Mouse (Mus musculus) midbrain, embryonic 11.5 days (tissue): ENCODE measurements at regions not wholly inside any gene's neighbourhood (a gene's known extent, or its start where the extent isn't known, plus 50 kb on each side); places are given as distances from the start of the nearest gene placed in this dataset.

Source experiments
- ATAC-seq: fragments of 200-750 bp; cut with Nextera tagmentation; 2 replicates; pipeline ENCODE4 v1.8.0; 2017; ENCODE audit warnings: moderate TSS enrichment, moderate library complexity; ENCODE audit not compliant: low FRiP score
- DNase-seq: peaks from one replicate; pipeline ENCODE4 v3.0.0; 2015; ENCODE audit warnings: low spot score; ENCODE audit errors: missing footprints
- H3K27ac ChIP-seq: fragments of 300-500 bp; sonication (generic); 2 replicates; pipeline ENCODE4 v1.5.1; 2014; ENCODE audit warnings: low read depth, low read length
- H3K27me3 ChIP-seq: fragments of 300-500 bp; sonication (generic); 2 replicates; pipeline ENCODE4 v1.6.1; 2014; ENCODE audit warnings: mild to moderate bottlenecking, low read length, moderate library complexity, mixed read lengths; ENCODE audit not compliant: control insufficient read depth, insufficient read depth
- H3K36me3 ChIP-seq: fragments of 300-500 bp; sonication (generic); 2 replicates; pipeline ENCODE4 v1.6.1; 2014; ENCODE audit warnings: mild to moderate bottlenecking, low read length, moderate library complexity, mixed read lengths; ENCODE audit not compliant: control insufficient read depth, insufficient read depth
- H3K4me1 ChIP-seq: fragments of 300-500 bp; sonication (generic); 2 replicates; pipeline ENCODE4 v1.6.1; 2014; ENCODE audit warnings: low read length; ENCODE audit not compliant: control insufficient read depth, insufficient read depth
- H3K4me2 ChIP-seq: fragments of 300-500 bp; sonication (generic); 2 replicates; pipeline ENCODE4 v1.6.1; 2014; ENCODE audit warnings: mild to moderate bottlenecking, moderate library complexity
- H3K4me3 ChIP-seq: fragments of 300-500 bp; sonication (generic); 2 replicates; pipeline ENCODE4 v1.5.1; 2014; ENCODE audit warnings: low read depth, low read length
- H3K9ac ChIP-seq: fragments of 300-500 bp; sonication (generic); 2 replicates; pipeline ENCODE4 v1.6.1; 2014; ENCODE audit warnings: low read length
- H3K9me3 ChIP-seq: fragments of 300-500 bp; sonication (generic); 2 replicates; pipeline ENCODE4 v1.6.1; 2016; ENCODE audit warnings: low read length; ENCODE audit not compliant: control insufficient read depth
- WGBS: fragments of 180-500 bp; shearing (Covaris S2); extraction: QIAGEN DNeasy Blood & Tissue Kit; methylation state at CpG from one replicate; pipeline ENCODE4 v1.1.7; 2014; 5-methylcytosine and 5-hydroxymethylcytosine counted together

DNA sequence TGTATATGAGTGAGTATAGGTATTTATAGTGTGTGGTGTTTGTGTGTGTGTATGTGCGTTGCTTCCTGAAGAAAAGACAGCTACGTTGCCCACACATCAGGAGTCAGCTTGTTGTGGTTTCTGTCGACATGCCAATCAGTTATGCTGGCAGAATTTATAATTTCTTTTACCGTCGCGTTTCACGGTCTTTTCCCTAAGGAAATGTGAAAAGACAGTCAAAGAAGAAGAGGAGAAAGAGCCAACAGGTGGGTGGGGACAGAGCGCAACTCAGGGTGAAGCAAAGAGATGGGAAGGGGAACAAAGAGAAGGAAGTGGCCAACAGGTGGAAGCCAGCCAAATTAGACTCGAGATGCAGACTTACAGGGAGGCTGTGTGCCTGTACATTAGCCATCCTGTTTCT is 204.2 kb downstream of the Rpap3 start:
- no peaks in the 10 kb centered on the region for H3K27me3 ChIP-seq

DNA sequence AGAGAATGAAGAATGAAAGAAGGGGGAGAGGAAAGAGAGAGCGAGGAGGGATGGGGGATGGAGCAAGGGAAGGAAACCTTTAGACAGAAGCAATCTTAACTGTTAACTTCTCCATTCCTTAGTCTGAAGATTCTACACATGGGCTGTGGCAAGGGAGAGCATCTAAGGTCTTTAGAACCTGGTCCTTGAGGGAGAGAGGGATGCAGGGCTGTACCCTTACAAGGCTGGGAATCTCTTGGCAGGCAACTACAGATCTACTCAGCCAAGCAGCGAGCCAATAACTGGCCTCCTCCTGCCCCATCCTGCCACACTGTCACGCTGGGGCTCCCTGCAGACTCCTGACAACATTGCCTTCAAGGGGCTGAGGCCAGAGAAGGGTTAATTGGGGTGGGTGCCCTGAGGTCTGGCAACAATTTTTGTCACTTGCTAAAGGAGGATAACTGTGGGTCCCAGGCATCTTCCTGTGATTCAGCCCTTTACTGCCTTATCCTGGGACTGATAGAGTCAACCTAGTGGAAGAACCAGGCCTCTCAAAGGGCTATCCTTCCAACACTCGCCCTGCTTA is 205.7 kb downstream of the Rpap3 start:
- Histone ChIP-seq H3K27ac (no peak overlapping the region), H3K4me2 (no peak overlapping the region)
- no peak for ATAC-seq

More for the DNA sequence above, 204.2 kb downstream of the Rpap3 start:
- no peak overlapping the region for H3K4me3 ChIP-seq
- no peak overlapping the region for H3K27ac ChIP-seq
- no peaks in the 10 kb centered on the region for H3K4me1 ChIP-seq
- H3K4me2 ChIP-seq = no peak overlapping the region
- H3K36me3 ChIP-seq = no peaks in the 10 kb centered on the region
- no peaks in the 10 kb centered on the region for H3K9me3 ChIP-seq
- 89% methylated on average over 9 of the region's 9 CpGs for WGBS
- DNase-seq (no peak), ATAC-seq (no peak)
- no peak overlapping the region for H3K9ac ChIP-seq

DNA sequence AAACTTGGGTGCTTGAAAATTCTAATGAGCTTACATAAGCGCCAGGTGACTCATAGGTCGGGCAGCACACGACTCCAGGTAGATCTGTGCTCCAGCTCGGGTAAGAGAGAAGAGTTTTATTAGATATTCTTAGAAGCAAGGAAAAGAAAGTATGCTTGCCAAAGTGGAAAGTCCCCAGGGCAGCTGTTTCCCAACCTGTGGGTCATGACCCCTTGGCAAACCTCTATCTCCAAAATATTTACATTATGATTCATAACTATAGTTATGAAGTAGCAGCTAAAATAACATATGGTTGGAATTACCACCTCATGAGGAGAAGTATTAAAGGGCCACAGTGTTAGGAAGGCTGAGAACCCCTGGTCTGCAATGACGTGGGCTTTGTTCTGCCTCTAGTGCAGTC is 206.4 kb downstream of the Rpap3 start:
- Histone ChIP-seq H3K9me3 (no peaks in the 10 kb centered on the region), H3K4me3 (no peak overlapping the region), H3K27ac (no peak overlapping the region), H3K4me1 (no peaks in the 10 kb centered on the region), H3K36me3 (no peaks in the 10 kb centered on the region), H3K27me3 (no peaks in the 10 kb centered on the region), H3K9ac (no peak overlapping the region), H3K4me2 (no peak overlapping the region)
- DNase-seq (no peak), ATAC-seq (no peak)
- WGBS = 85% methylated on average over 5 of the region's 5 CpGs

More for the DNA sequence above, 205.7 kb downstream of the Rpap3 start:
- Histone ChIP-seq H3K4me3 (no peak overlapping the region), H3K9me3 (no peaks in the 10 kb centered on the region), H3K36me3 (no peaks in the 10 kb centered on the region), H3K27me3 (no peaks in the 10 kb centered on the region), H3K4me1 (no peaks in the 10 kb centered on the region), H3K9ac (no peak overlapping the region)
- DNase-seq = no peak
- 71% methylated on average over 4 of the region's 4 CpGs for WGBS

DNA sequence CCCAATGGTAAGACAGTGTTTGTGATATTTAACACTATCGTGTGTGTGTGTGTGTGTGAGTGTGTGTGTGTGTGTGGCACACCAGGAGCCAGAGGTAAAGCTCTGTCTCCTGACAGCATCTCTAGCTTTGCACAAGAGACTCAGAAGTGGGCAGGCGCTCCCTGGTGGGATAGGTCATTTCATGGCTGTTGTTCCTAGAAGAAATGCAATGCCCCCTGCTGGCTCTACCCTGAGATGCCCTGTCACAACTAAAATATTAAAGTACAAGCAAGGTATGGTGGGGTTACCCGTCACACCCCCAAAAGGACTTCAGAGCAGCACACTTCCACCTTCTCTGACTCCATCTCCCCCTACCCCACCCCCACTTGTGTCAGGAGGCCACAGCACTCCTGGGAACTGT is 207.2 kb downstream of the Rpap3 start:
- Histone ChIP-seq H3K4me1 (no peaks in the 10 kb centered on the region), H3K9ac (no peak overlapping the region), H3K9me3 (no peaks in the 10 kb centered on the region), H3K36me3 (no peaks in the 10 kb centered on the region), H3K27ac (no peak overlapping the region), H3K4me3 (no peak overlapping the region), H3K4me2 (no peak overlapping the region), H3K27me3 (no peaks in the 10 kb centered on the region)
- no peak for ATAC-seq
- peak; percentile 35 for DNase-seq
- 90% methylated on average over 3 of the region's 3 CpGs for WGBS

DNA sequence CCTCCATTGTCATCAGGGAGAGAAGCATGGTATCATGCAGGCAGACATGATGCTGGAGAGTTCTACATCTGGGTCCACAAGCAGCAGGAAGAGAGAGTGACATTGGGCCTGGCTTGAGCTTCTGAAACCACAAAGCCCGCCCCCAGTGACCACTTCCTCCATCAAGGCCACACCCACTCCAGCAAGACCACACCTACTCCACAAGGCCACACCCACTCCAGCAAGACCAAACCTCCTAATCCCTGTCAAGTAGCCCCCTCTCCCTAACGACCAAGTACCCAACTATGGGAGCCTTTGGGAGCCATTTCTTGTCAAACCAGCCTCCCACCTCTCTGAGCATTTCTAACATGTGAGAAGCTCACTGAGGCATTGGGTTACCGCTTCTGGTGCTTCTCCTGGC is 209.6 kb downstream of the Rpap3 start:
- no peak overlapping the region for H3K27ac ChIP-seq
- H3K4me3 ChIP-seq = no peak overlapping the region
- no peaks in the 10 kb centered on the region for H3K9me3 ChIP-seq
- H3K27me3 ChIP-seq = no peaks in the 10 kb centered on the region
- no peak overlapping the region for H3K4me2 ChIP-seq
- H3K36me3 ChIP-seq = no peaks in the 10 kb centered on the region
- no peak overlapping the region for H3K9ac ChIP-seq
- ATAC-seq (no peak), DNase-seq (peak; percentile 6)
- WGBS = 84% methylated on average over 3 of the region's 3 CpGs
- no peaks in the 10 kb centered on the region for H3K4me1 ChIP-seq

DNA sequence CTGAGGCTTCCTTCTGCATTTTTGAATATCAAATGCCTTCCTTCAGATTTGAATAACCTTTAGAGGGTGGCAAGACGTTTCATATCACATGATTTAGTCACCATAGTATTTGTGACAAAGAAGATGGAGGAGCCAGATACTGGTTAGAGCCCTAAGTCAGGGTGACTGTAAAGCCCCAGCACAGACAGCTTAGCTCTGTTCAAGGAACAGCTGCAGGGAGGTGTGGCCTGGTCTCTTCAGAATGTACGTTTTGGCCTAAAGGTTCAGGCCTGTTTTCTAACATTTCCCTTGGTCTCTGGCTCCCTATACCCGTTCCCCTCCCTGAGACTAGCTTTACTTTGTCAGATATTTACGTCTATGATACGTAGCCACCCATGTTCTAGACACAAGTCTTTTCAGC is 212.3 kb downstream of the Rpap3 start:
- Histone ChIP-seq H3K4me2 (no peak overlapping the region), H3K27me3 (no peaks in the 10 kb centered on the region), H3K27ac (no peak overlapping the region), H3K36me3 (no peaks in the 10 kb centered on the region), H3K4me3 (no peak overlapping the region), H3K9me3 (no peaks in the 10 kb centered on the region), H3K4me1 (no peaks in the 10 kb centered on the region), H3K9ac (no peak overlapping the region)
- 81% methylated on average over 5 of the region's 5 CpGs for WGBS
- ATAC-seq (no peak), DNase-seq (no peak)

DNA sequence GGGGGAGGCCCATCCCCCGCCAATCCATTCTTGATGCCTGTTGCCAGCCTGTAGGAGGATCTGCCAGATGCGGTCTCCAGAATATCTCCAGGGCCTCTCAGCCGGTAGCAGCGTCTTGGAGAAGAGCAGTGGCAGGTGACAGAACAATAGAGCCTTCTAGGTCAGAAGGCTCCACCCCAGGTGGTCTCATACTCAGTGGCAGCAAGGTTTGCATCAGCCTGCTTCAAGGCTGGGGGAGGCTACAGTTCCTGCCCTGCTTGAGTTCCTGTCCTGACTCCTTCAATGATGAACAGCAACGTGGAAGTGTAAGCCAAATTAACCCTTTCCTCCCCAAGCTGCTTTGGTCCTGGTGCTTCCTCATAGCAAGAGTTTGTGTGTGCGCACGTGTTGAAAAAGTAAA is 213.8 kb downstream of the Rpap3 start:
- no peak overlapping the region for H3K4me2 ChIP-seq
- H3K9ac ChIP-seq = no peak overlapping the region
- no peaks in the 10 kb centered on the region for H3K27me3 ChIP-seq
- no peak overlapping the region for H3K4me3 ChIP-seq
- H3K36me3 ChIP-seq = no peaks in the 10 kb centered on the region
- no peaks in the 10 kb centered on the region for H3K9me3 ChIP-seq
- DNase-seq (no peak), ATAC-seq (no peak)
- H3K4me1 ChIP-seq = no peaks in the 10 kb centered on the region
- 79% methylated on average over 7 of the region's 7 CpGs for WGBS
- no peak overlapping the region for H3K27ac ChIP-seq

DNA sequence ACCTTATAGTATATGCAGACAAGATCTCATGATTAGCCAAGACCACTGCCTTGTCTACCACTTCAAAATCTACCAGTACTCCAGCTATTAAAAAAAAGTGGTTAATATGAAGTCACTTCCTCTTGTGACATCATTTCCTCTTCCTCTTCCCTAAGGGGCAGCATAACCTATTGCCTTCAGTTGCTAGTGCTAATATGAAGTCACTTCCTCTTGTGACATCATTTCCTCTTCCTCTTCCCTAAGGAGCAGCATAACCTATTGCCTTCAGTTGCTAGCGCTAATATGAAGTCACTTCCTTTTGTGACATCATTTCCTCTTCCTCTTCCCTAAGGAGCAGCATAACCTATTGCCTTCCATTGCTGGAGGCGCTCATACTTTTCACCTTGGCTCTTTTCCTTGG is 218.2 kb downstream of the Rpap3 start:
- no peak for ATAC-seq
- WGBS = 96% methylated on average over 2 of the region's 2 CpGs

DNA sequence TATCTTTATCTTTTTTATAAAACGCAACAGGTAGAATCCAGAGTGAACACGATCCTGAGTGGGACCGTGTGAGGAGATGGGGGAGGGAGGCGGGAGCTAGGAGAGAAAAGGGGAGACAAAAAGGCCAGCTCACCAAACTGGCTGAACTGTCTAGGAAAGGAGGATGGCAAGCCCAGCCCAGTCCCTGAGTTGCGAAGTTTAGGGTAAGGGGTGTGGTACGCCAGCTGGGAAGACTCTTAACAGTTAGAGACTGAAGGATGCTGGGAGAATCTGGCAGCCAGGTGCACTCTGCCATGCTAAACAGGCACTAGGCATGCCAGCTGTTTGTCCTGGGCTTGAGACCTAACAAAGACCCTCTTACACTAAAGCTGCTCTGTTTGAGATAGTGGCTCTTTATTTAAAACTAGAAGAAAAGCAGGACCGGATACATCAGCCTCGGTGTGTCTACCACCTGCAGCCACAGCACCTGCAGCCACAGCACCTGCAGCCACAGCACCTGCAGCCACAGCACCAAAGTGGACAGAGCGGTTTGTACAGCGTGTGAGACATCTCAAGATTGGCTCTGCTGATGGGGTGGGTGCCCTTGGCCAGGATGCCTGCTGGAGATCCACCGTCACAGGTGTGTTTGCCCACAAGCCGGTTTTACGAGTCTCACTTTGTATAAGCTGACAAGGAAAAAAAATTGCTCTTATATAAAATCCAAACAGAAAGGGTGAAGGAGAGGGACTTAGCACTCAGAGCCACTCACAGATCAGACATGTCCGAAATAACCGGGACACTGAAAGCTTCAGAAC is 225.1 kb upstream of the Amigo2 start:
- no peak for ATAC-seq

More for the DNA sequence above, 218.2 kb downstream of the Rpap3 start:
- H3K4me2 ChIP-seq = no peak overlapping the region
- no peak overlapping the region for H3K4me3 ChIP-seq
- no peaks in the 10 kb centered on the region for H3K36me3 ChIP-seq
- DNase-seq = no peak
- no peak overlapping the region for H3K27ac ChIP-seq
- H3K9me3 ChIP-seq = no peaks in the 10 kb centered on the region
- no peak overlapping the region for H3K9ac ChIP-seq
- no peaks in the 10 kb centered on the region for H3K27me3 ChIP-seq
- no peaks in the 10 kb centered on the region for H3K4me1 ChIP-seq

More for the DNA sequence above, 225.1 kb upstream of the Amigo2 start:
- H3K9me3 ChIP-seq = no peaks in the 10 kb centered on the region
- no peaks in the 10 kb centered on the region for H3K36me3 ChIP-seq
- no peak for DNase-seq
- no peak overlapping the region for H3K4me3 ChIP-seq
- no peak overlapping the region for H3K27ac ChIP-seq
- H3K9ac ChIP-seq = no peak overlapping the region
- no peak overlapping the region for H3K4me2 ChIP-seq
- H3K4me1 ChIP-seq = no peaks in the 10 kb centered on the region
- no peaks in the 10 kb centered on the region for H3K27me3 ChIP-seq
- 92% methylated on average over 15 of the region's 15 CpGs for WGBS
